Mouse (Mus musculus) MEL (cell line): ENCODE data around the gene Rps5. TPM values are rescaled to one million over a fixed set of nuclear protein-coding genes. Genes with fewer than 3 reads are reported as not detected.
A peak's percentile ranks its signal among the peaks of the same experiment; 100 is the strongest.

ENCODE experiments used
- DNase-seq: peaks from one replicate; pipeline ENCODE4 v3.0.0; 2011; ENCODE audit warnings: low read depth, low spot score
- H3K27ac ChIP-seq: 2 replicates; pipeline ENCODE4 v1.5.1; 2012; ENCODE audit warnings: low read depth, mild to moderate bottlenecking, control low read depth, low read length, moderate library complexity; ENCODE audit not compliant: control insufficient read depth
- H3K27me3 ChIP-seq, 2 experiments: fragments of 150-350 bp in 1 of 2; sonication (generic) in 1 of 2; 2 replicates each; pipeline ENCODE4 v1.6.1; 2012; ENCODE audit warnings: low read length in 2 of 2, mild to moderate bottlenecking in 2 of 2, improper control_type of control experiment in 1 of 2, moderate library complexity in 1 of 2; ENCODE audit not compliant: insufficient read depth in 2 of 2, control insufficient read depth in 1 of 2
- H3K36me3 ChIP-seq, 2 experiments: 2 replicates each; pipeline ENCODE4 v1.6.1; 2012 to 2014; ENCODE audit warnings: low read length in 2 of 2, improper control_type of control experiment in 1 of 2, inconsistent platforms in 1 of 2, mild to moderate bottlenecking in 1 of 2; ENCODE audit not compliant: insufficient read depth in 2 of 2, control insufficient read depth in 1 of 2
- H3K4me1 ChIP-seq, 2 experiments: fragments of 150-350 bp in 1 of 2; sonication (generic) in 1 of 2; 2 replicates each; pipeline ENCODE4 v1.6.1; 2012; ENCODE audit warnings: low read length in 2 of 2, improper control_type of control experiment in 1 of 2, mild to moderate bottlenecking in 1 of 2; ENCODE audit not compliant: insufficient read depth in 2 of 2, control insufficient read depth in 1 of 2
- H3K4me3 ChIP-seq, 2 experiments: fragments of 150-350 bp in 1 of 2; sonication (generic) in 1 of 2; 2 replicates each; pipeline ENCODE4 v1.5.1; 2012; ENCODE audit warnings: low read depth in 2 of 2, low read length in 2 of 2, mild to moderate bottlenecking in 2 of 2, moderate library complexity in 2 of 2, control low read depth in 1 of 2, improper control_type of control experiment in 1 of 2; ENCODE audit not compliant: control insufficient read depth in 1 of 2, insufficient read depth in 1 of 2
- H3K79me2 ChIP-seq: 2 replicates; pipeline ENCODE4 v1.6.1; 2012; ENCODE audit warnings: mild to moderate bottlenecking, low read length, moderate library complexity; ENCODE audit not compliant: control insufficient read depth, poor library complexity, insufficient read depth
- H3K9ac ChIP-seq: 2 replicates; pipeline ENCODE4 v1.6.1; 2012; ENCODE audit warnings: low read depth, mild to moderate bottlenecking, control low read depth, low read length, moderate library complexity; ENCODE audit not compliant: control insufficient read depth, poor library complexity, severe bottlenecking
- H3K9me3 ChIP-seq: fragments of 150-350 bp; sonication (generic); replicated peaks from 2 replicates; pipeline ENCODE4 v1.6.1; 2012; ENCODE audit warnings: mild to moderate bottlenecking, low read length, improper control_type of control experiment, moderate library complexity; ENCODE audit not compliant: insufficient read depth
- BHLHE40 ChIP-seq: IDR thresholded peaks from 2 replicates; pipeline ENCODE4 v1.6.1; 2012; ENCODE audit warnings: low read depth, mild to moderate bottlenecking, inconsistent platforms, low read length, improper control_type of control experiment, borderline replicate concordance
- CHD1 ChIP-seq: IDR thresholded peaks from 2 replicates; pipeline ENCODE4 v1.6.1; 2012; ENCODE audit warnings: low read depth, mild to moderate bottlenecking, inconsistent platforms, low read length, improper control_type of control experiment
- CHD2 ChIP-seq: IDR thresholded peaks from 2 replicates; pipeline ENCODE4 v1.6.1; 2011; ENCODE audit warnings: low read length, improper control_type of control experiment
- CTCF ChIP-seq, 3 experiments: IDR thresholded peaks in 2 of 3; conservative IDR thresholded peaks in 1 of 3; 2 replicates each; pipeline ENCODE4 v1.5.1; 2011 to 2012; ENCODE audit warnings: low read length in 3 of 3, low read depth in 2 of 3, mild to moderate bottlenecking in 2 of 3, improper control_type of control experiment in 1 of 3, inconsistent platforms in 1 of 3, mixed read lengths in 1 of 3, moderate library complexity in 1 of 3; ENCODE audit not compliant: control insufficient read depth in 1 of 3, insufficient read depth in 1 of 3, poor library complexity in 1 of 3, severe bottlenecking in 1 of 3
- E2F4 ChIP-seq: IDR thresholded peaks from 2 replicates; pipeline ENCODE4 v1.6.1; 2011; ENCODE audit warnings: low read depth, low read length, improper control_type of control experiment, borderline replicate concordance
- ELF1 ChIP-seq: IDR thresholded peaks from 2 replicates; pipeline ENCODE4 v1.6.1; 2014; ENCODE audit warnings: low read depth, mild to moderate bottlenecking, inconsistent platforms, low read length, improper control_type of control experiment, moderate library complexity
- EP300 ChIP-seq, 2 experiments: IDR thresholded peaks; 2 replicates each; pipeline ENCODE4 v1.6.1; 2011; ENCODE audit warnings: improper control_type of control experiment in 2 of 2, low read length in 2 of 2, low read depth in 1 of 2, mild to moderate bottlenecking in 1 of 2
- ETS1 ChIP-seq: IDR thresholded peaks from 2 replicates; pipeline ENCODE4 v1.6.1; 2012; ENCODE audit warnings: low read depth, mild to moderate bottlenecking, inconsistent platforms, low read length, improper control_type of control experiment, moderate library complexity
- GABPA ChIP-seq: IDR thresholded peaks from 2 replicates; pipeline ENCODE4 v1.6.1; 2012; ENCODE audit warnings: low read depth, mild to moderate bottlenecking, inconsistent platforms, low read length, improper control_type of control experiment, moderate library complexity
- GATA1 ChIP-seq: IDR thresholded peaks from 2 replicates; pipeline ENCODE4 v1.6.1; 2011; ENCODE audit warnings: low read depth, low read length, improper control_type of control experiment
- HCFC1 ChIP-seq: IDR thresholded peaks from 2 replicates; pipeline ENCODE4 v1.6.1; 2012; ENCODE audit warnings: low read depth, mild to moderate bottlenecking, inconsistent platforms, low read length, improper control_type of control experiment, moderate library complexity
- JUND ChIP-seq: IDR thresholded peaks from 2 replicates; pipeline ENCODE4 v1.6.1; 2011; ENCODE audit warnings: low read depth, mild to moderate bottlenecking, improper control_type of control experiment, low read length
- KAT2A ChIP-seq: conservative IDR thresholded peaks from 2 replicates; pipeline ENCODE4 v1.6.1; 2012; ENCODE audit warnings: low read depth, low read length, improper control_type of control experiment, inconsistent platforms
- MAFK ChIP-seq: IDR thresholded peaks from 2 replicates; pipeline ENCODE4 v1.6.1; 2011; ENCODE audit warnings: low read depth, mild to moderate bottlenecking, low read length, improper control_type of control experiment, borderline replicate concordance
- MAX ChIP-seq: IDR thresholded peaks from 2 replicates; pipeline ENCODE4 v1.6.1; 2011; ENCODE audit warnings: low read length, improper control_type of control experiment
- MAZ ChIP-seq: IDR thresholded peaks from 2 replicates; pipeline ENCODE4 v1.6.1; 2012; ENCODE audit warnings: low read depth, mild to moderate bottlenecking, inconsistent platforms, low read length, improper control_type of control experiment
- MXI1 ChIP-seq: IDR thresholded peaks from 2 replicates; pipeline ENCODE4 v1.6.1; 2011; ENCODE audit warnings: mild to moderate bottlenecking, low read depth, low read length, improper control_type of control experiment
- MYB ChIP-seq: IDR thresholded peaks from 2 replicates; pipeline ENCODE4 v1.6.1; 2011; ENCODE audit warnings: mild to moderate bottlenecking, low read depth, low read length, improper control_type of control experiment
- MYC ChIP-seq: IDR thresholded peaks from 2 replicates; pipeline ENCODE4 v1.6.1; 2011; ENCODE audit warnings: low read depth, mild to moderate bottlenecking, low read length, improper control_type of control experiment, moderate library complexity
- NELFE ChIP-seq: IDR thresholded peaks from 2 replicates; pipeline ENCODE4 v1.6.1; 2011; ENCODE audit warnings: low read depth, low read length, improper control_type of control experiment
- NRF1 ChIP-seq: IDR thresholded peaks from 2 replicates; pipeline ENCODE4 v1.6.1; 2014; ENCODE audit warnings: low read depth, mild to moderate bottlenecking, inconsistent platforms, low read length, improper control_type of control experiment, moderate library complexity; ENCODE audit not compliant: poor library complexity, insufficient read depth, severe bottlenecking
- POLR2A ChIP-seq, 2 experiments: IDR thresholded peaks; 2 replicates each; pipeline ENCODE4 v1.6.1; 2011 to 2012; ENCODE audit warnings: low read length in 2 of 2, mild to moderate bottlenecking in 2 of 2, control low read depth in 1 of 2, improper control_type of control experiment in 1 of 2, low read depth in 1 of 2, moderate library complexity in 1 of 2; ENCODE audit not compliant: control insufficient read depth in 1 of 2, insufficient read depth in 1 of 2, poor library complexity in 1 of 2
- POLR2AphosphoS2 ChIP-seq: IDR thresholded peaks from 2 replicates; pipeline ENCODE4 v1.6.1; 2011; ENCODE audit warnings: low read length, improper control_type of control experiment
- POLR2AphosphoS5 ChIP-seq: IDR thresholded peaks from 2 replicates; pipeline ENCODE4 v1.6.1; 2012; ENCODE audit warnings: low read depth, borderline replicate concordance, mild to moderate bottlenecking, inconsistent platforms, low read length, moderate library complexity, mixed read lengths
- RAD21 ChIP-seq: IDR thresholded peaks from 2 replicates; pipeline ENCODE4 v1.6.1; 2011; ENCODE audit warnings: mild to moderate bottlenecking, low read depth, low read length, improper control_type of control experiment
- RCOR1 ChIP-seq: IDR thresholded peaks from 2 replicates; pipeline ENCODE4 v1.6.1; 2012; ENCODE audit warnings: low read depth, mild to moderate bottlenecking, inconsistent platforms, low read length, improper control_type of control experiment
- SIN3A ChIP-seq: IDR thresholded peaks from 2 replicates; pipeline ENCODE4 v1.6.1; 2012; ENCODE audit warnings: low read length, improper control_type of control experiment, inconsistent platforms
- SMC3 ChIP-seq: IDR thresholded peaks from 2 replicates; pipeline ENCODE4 v1.6.1; 2011; ENCODE audit warnings: low read depth, low read length, improper control_type of control experiment
- TAL1 ChIP-seq: IDR thresholded peaks from 2 replicates; pipeline ENCODE4 v1.6.1; 2012; ENCODE audit warnings: mild to moderate bottlenecking, inconsistent platforms, low read length, moderate library complexity, mixed read lengths
- TBP ChIP-seq: IDR thresholded peaks from 2 replicates; pipeline ENCODE4 v1.8.0; 2011; ENCODE audit warnings: low read depth, low read length, improper control_type of control experiment
- TCF12 ChIP-seq: IDR thresholded peaks from 2 replicates; pipeline ENCODE4 v1.6.1; 2014; ENCODE audit warnings: low read depth, mild to moderate bottlenecking, inconsistent platforms, low read length, improper control_type of control experiment, moderate library complexity
- UBTF ChIP-seq: IDR thresholded peaks from 2 replicates; pipeline ENCODE4 v1.6.1; 2012; ENCODE audit warnings: low read depth, mild to moderate bottlenecking, inconsistent platforms, low read length, improper control_type of control experiment, moderate library complexity, borderline replicate concordance; ENCODE audit not compliant: insufficient read depth
- USF1 ChIP-seq: IDR thresholded peaks from 2 replicates; pipeline ENCODE4 v1.6.1; 2014; ENCODE audit warnings: low read depth, mild to moderate bottlenecking, inconsistent platforms, low read length, improper control_type of control experiment, moderate library complexity
- USF2 ChIP-seq, 2 experiments: IDR thresholded peaks; 2 replicates each; pipeline ENCODE4 v1.6.1; 2011 to 2012; ENCODE audit warnings: improper control_type of control experiment in 2 of 2, low read length in 2 of 2, borderline replicate concordance in 1 of 2, inconsistent platforms in 1 of 2, low read depth in 1 of 2, mild to moderate bottlenecking in 1 of 2; ENCODE audit not compliant: insufficient read depth in 1 of 2
- ZC3H11A ChIP-seq: IDR thresholded peaks from 2 replicates; pipeline ENCODE4 v1.6.1; 2012; ENCODE audit warnings: low read depth, mild to moderate bottlenecking, inconsistent platforms, low read length, improper control_type of control experiment
- ZKSCAN1 ChIP-seq: IDR thresholded peaks from 2 replicates; pipeline ENCODE4 v1.6.1; 2012; ENCODE audit warnings: low read depth, mild to moderate bottlenecking, inconsistent platforms, low read length, improper control_type of control experiment, moderate library complexity
- ZMIZ1 ChIP-seq: IDR thresholded peaks from 2 replicates; pipeline ENCODE4 v1.6.1; 2012; ENCODE audit warnings: low read depth, mild to moderate bottlenecking, inconsistent platforms, low read length, improper control_type of control experiment, moderate library complexity
- ZNF384 ChIP-seq: IDR thresholded peaks from 2 replicates; pipeline ENCODE4 v1.6.1; 2012; ENCODE audit warnings: low read depth, mild to moderate bottlenecking, inconsistent platforms, low read length, improper control_type of control experiment
- polyA plus RNA-seq, 2 experiments: library from polyadenylated mRNA; stranded (reverse) in 1 of 2; unstranded in 1 of 2; fragments of >175 nt in 1 of 2; fragments of >200 nt in 1 of 2; gene quantifications; 2 replicates each; pipeline versions ENCODE4 v1.2.1 to v1.2.4; 2012; ENCODE audit warnings: low replicate concordance in 2 of 2, low read depth in 1 of 2; ENCODE audit not compliant: insufficient read length in 2 of 2, insufficient read depth in 1 of 2, missing spikeins in 1 of 2
- total RNA-seq: library from RNA; depleted of rRNA; stranded (reverse); fragments of 300-350 nt; gene quantifications from 2 replicates; pipeline ENCODE4 v1.2.3, GENCODE M21; 2012

The Rps5 gene
- total and polyA plus RNA-seq, 3 experiments = 960 to 4,196 (median 2,915) TPM

DNA sequence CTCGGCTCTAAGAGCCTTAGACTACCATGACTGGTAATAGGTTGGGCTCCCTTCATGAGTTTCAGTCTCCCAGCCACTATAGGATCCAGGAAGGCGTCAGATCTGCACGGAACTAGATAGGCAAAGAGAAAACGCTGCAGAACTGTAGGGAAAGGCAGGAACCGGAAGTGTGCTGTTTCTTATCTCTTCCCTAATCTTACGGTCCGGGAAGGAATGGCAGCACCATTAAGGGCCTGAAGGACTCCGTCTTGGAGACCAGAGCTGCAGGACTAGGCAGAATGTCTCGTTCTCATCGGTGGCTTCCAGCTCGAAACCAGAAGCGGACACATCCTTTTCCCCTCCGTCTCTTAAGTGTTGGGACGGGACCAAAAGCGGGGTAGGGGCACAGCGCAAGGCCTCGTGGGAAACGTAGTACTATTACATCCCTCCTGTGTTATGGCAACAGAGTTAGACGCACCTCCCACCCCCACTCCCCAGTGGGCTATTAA, 11.9 kb upstream of the Rps5 start:
- H3K27me3 ChIP-seq = no peaks in the 10 kb centered on the region
- H3K36me3 ChIP-seq = peaks cover 0 to 2% of the 10 kb centered on the region in 2 experiments; a peak in 1 of 4 replicates
- no peaks in the 10 kb centered on the region; the same call in 1 of the 2 replicates for H3K79me2 ChIP-seq
- H3K9me3 ChIP-seq = no peaks in the 10 kb centered on the region
- peak overlapping the region; percentile 62 to 71 for H3K4me3 ChIP-seq
- H3K27ac ChIP-seq = peak overlapping the region; percentile 85
- H3K4me1 ChIP-seq = peaks cover 0 to 3% of the 10 kb centered on the region in 2 experiments; a peak in 3 of 4 replicates
- peak overlapping the region; percentile 70 for H3K9ac ChIP-seq
- DNase-seq = peak; percentile 93
- TF ChIP-seq CTCF (IDR thresholded peaks at IDR 0.05 in 2 of 3, conservative IDR thresholded peaks at IDR 0.05 in 1 of 3; ENCODE audit: control insufficient read depth in 1 of 3, insufficient read depth in 1 of 3, low read depth in 2 of 3, low read length in 3 of 3, poor library complexity in 1 of 3, severe bottlenecking in 1 of 3) (no peak), GABPA (no peak), MAZ (no peak; the same call in 1 of the 2 replicates), ZC3H11A (no peak), POLR2AphosphoS2 (peak; percentile 92), TBP (peak; percentile 84), EP300 (IDR thresholded peaks at IDR 0.05; ENCODE audit: low read depth in 1 of 2, low read length in 2 of 2) (no peak; a peak in 1 of 4 replicates), SMC3 (no peak), ELF1 (peak; percentile 88), USF1 (no peak), KAT2A (peak; percentile 65), ETS1 (peak; percentile 24; the same call in 1 of the 2 replicates), MYB (no peak), MAX (no peak; the same call in 1 of the 2 replicates), MXI1 (no peak), BHLHE40 (no peak), ZMIZ1 (peak; percentile 78), ZNF384 (no peak; the same call in 1 of the 2 replicates), ZKSCAN1 (no peak), MYC (peak; percentile 76), POLR2A (IDR thresholded peaks at IDR 0.05; ENCODE audit: control insufficient read depth in 1 of 2, insufficient read depth in 1 of 2, low read depth in 1 of 2, low read length in 2 of 2, poor library complexity in 1 of 2) (peak; percentile 17 to 90; a peak in 2 of 4 replicates), SIN3A (peak; percentile 64), HCFC1 (peak; percentile 86), CHD1 (no peak), CHD2 (no peak), MAFK (no peak), GATA1 (peak; percentile 99), USF2 (IDR thresholded peaks at IDR 0.05; ENCODE audit: borderline replicate concordance in 1 of 2, insufficient read depth in 1 of 2, low read depth in 1 of 2, low read length in 2 of 2) (no peak), POLR2AphosphoS5 (no peak), UBTF (no peak), JUND (no peak), NELFE (peak; percentile 76), E2F4 (no peak), TCF12 (peak; percentile 9; the same call in 1 of the 2 replicates), RCOR1 (no peak), NRF1 (no peak), RAD21 (no peak), TAL1 (peak; percentile 20; the same call in 1 of the 2 replicates)
